Mouse (Mus musculus): ENCODE results near the gene Ice1.

Ice1 gene

GRCm38 (mm10) chr13:70574216-70574615 is 63.2 kb downstream of the Ice1 start:
- no peak for DNase-seq (ENCODE audit: low read depth, low spot score)

- no peak for DNase-seq (ENCODE audit: low read depth, low spot score)
Observed at GRCm38 (mm10) chr13:70567889-70568288, 69.5 kb downstream of the Ice1 start.

- no peak for DNase-seq (ENCODE audit: low read depth, low spot score)
Observed at GRCm38 (mm10) chr13:70553456-70553855, 84.0 kb downstream of the Ice1 start.

GRCm38 (mm10) chr13:70547457-70547856 is 90.0 kb downstream of the Ice1 start:
- no peak for DNase-seq (ENCODE audit: low read depth, low spot score)

GRCm38 (mm10) chr13:70545261-70545660 is 92.2 kb downstream of the Ice1 start:
- DNase-seq (ENCODE audit: low read depth, low spot score) = peak; percentile 22

- DNase-seq (ENCODE audit: low read depth, low spot score) = no peak
Observed at GRCm38 (mm10) chr13:70539842-70540241, 97.6 kb downstream of the Ice1 start.

GRCm38 (mm10) chr13:70533412-70533811 is 104.0 kb downstream of the Ice1 start:
- DNase-seq (ENCODE audit: low read depth, low spot score) = no peak

- no peak for DNase-seq (ENCODE audit: low read depth, low spot score)
Observed at GRCm38 (mm10) chr13:70532719-70533118, 104.7 kb downstream of the Ice1 start.

GRCm38 (mm10) chr13:70517651-70518050 is 119.8 kb downstream of the Ice1 start:
- no peak for DNase-seq (ENCODE audit: low read depth, low spot score)

- no peak for DNase-seq (ENCODE audit: low read depth, low spot score)
Observed at GRCm38 (mm10) chr13:70515004-70515403, 122.4 kb downstream of the Ice1 start.

GRCm38 (mm10) chr13:70510199-70510598 is 127.2 kb downstream of the Ice1 start:
- no peak for DNase-seq (ENCODE audit: low read depth, low spot score)

- DNase-seq (ENCODE audit: low read depth, low spot score) = no peak
Observed at GRCm38 (mm10) chr13:70509375-70510016, 127.9 kb downstream of the Ice1 start.

GRCm38 (mm10) chr13:70508708-70509374 is 128.6 kb downstream of the Ice1 start:
- no peak for DNase-seq (ENCODE audit: low read depth, low spot score)
